Mouse (Mus musculus): ENCODE data around the gene Tmem230.
"Not testable (repeated sequence)": the region's sequence is repeated elsewhere in the genome, so short reads cannot be mapped to it uniquely, and the experiment has no call there.

The Tmem230 gene

GRCm38 (mm10) chr2:132272694-132273389 is 25.2 kb upstream of the Tmem230 start:
- DNase-seq (ENCODE audit: low read depth): no peak

GRCm38 (mm10) chr2:132270331-132270951 is 22.8 kb upstream of the Tmem230 start:
- no peak for DNase-seq (ENCODE audit: low read depth)

GRCm38 (mm10) chr2:132269217-132269616 is 21.6 kb upstream of the Tmem230 start:
- no peak for DNase-seq (ENCODE audit: low read depth)

- no peak for DNase-seq (ENCODE audit: low read depth)
Observed at GRCm38 (mm10) chr2:132266086-132266485, 18.5 kb upstream of the Tmem230 start.

- DNase-seq (ENCODE audit: low read depth): no peak
Observed at GRCm38 (mm10) chr2:132265196-132265595, 17.6 kb upstream of the Tmem230 start.

GRCm38 (mm10) chr2:132264266-132264710 is 16.7 kb upstream of the Tmem230 start:
- DNase-seq (ENCODE audit: low read depth): no peak

GRCm38 (mm10) chr2:132263421-132264265 is 16.0 kb upstream of the Tmem230 start:
- peak; percentile 85 for DNase-seq (ENCODE audit: low read depth)

GRCm38 (mm10) chr2:132262879-132263398 is 15.3 kb upstream of the Tmem230 start, which contains the start of gene Cds2:
TSS of gene Cds2 (plus strand) at chr2:132263148.
- DNase-seq (ENCODE audit: low read depth): peak; percentile 100

- no peak for DNase-seq (ENCODE audit: low read depth)
Observed at GRCm38 (mm10) chr2:132262175-132262574, 14.6 kb upstream of the Tmem230 start.

- DNase-seq (ENCODE audit: low read depth): no peak
Observed at GRCm38 (mm10) chr2:132260601-132261000, 13.0 kb upstream of the Tmem230 start.

- no peak for DNase-seq (ENCODE audit: low read depth)
Observed at GRCm38 (mm10) chr2:132257350-132258068, 9.9 kb upstream of the Tmem230 start.

- DNase-seq (ENCODE audit: low read depth): no peak
Observed at GRCm38 (mm10) chr2:132253603-132254002, 6.0 kb upstream of the Tmem230 start.

- DNase-seq (ENCODE audit: low read depth): peak; percentile 98
Observed at GRCm38 (mm10) chr2:132252542-132253528, 5.2 kb upstream of the Tmem230 start, which contains the start of gene Pcna. TSS of gene Pcna (minus strand) at chr2:132253314.

- DNase-seq (ENCODE audit: low read depth): no peak
Observed at GRCm38 (mm10) chr2:132251911-132252310, 4.3 kb upstream of the Tmem230 start.

- DNase-seq (ENCODE audit: low read depth): no peak
Observed at GRCm38 (mm10) chr2:132243370-132243769, 4.2 kb downstream of the Tmem230 start.

- peak; percentile 42 for DNase-seq (ENCODE audit: low read depth)
Observed at GRCm38 (mm10) chr2:132240457-132240856, 7.2 kb downstream of the Tmem230 start.

GRCm38 (mm10) chr2:132239434-132239833 is 8.2 kb downstream of the Tmem230 start:
- DNase-seq (ENCODE audit: low read depth): not testable (repeated sequence)

- DNase-seq (ENCODE audit: low read depth): no peak
Observed at GRCm38 (mm10) chr2:132235975-132236374, 11.6 kb downstream of the Tmem230 start.

GRCm38 (mm10) chr2:132235291-132235690 is 12.3 kb downstream of the Tmem230 start:
- no peak for DNase-seq (ENCODE audit: low read depth)
